ENCODE assay signal across 28 mouse cellular contexts in genomic region chr1:62618109-62618665, GRCm38 (mm10).
DNase-seq lines count a peak whose midpoint lies in the region; ATAC-seq and TF ChIP-seq lines count a peak whose summit lies in the region.
"Had no signal": no experiment of that assay in that cellular context is flagged by ENCODE, and none has a peak within 500 bp of the region (broad histone marks: within the 10 kb centered on the region; RNA-seq: fewer than 3 reads in every experiment).

No protein-coding gene starts in this region.

- TF ChIP-seq POLR2A in kidney, adult 2 months (IDR thresholded peaks at IDR 0.05; ENCODE audit: low read depth, low read length), result no peak

- H3K36me3 ChIP-seq in kidney, embryonic 14.5 days (ENCODE audit: control insufficient read depth, insufficient read depth, low read length), result no peaks in the 10 kb centered on the region
- H3K36me3 ChIP-seq in kidney, adult 2 months (ENCODE audit: control insufficient read depth, insufficient read depth, low read length), result no peaks in the 10 kb centered on the region
- H3K36me3 ChIP-seq in embryonic facial prominence, embryonic 11.5 days (replicated peaks; ENCODE audit: control insufficient read depth, insufficient read depth, low read depth, low read length), result no peaks in the 10 kb centered on the region
- H3K36me3 ChIP-seq: hindbrain, embryonic 13.5 days; neural tube, embryonic 13.5 days; stomach, embryonic 15.5 days had no signal

- no peak overlapping the region for H3K9ac ChIP-seq in kidney, embryonic 14.5 days (ENCODE audit: low read depth, low read length)
- no peak overlapping the region for H3K9ac ChIP-seq in embryonic facial prominence, embryonic 11.5 days (replicated peaks; ENCODE audit: low read length)
- H3K9ac ChIP-seq: hindbrain, embryonic 13.5 days; liver, embryonic 14.5 days; neural tube, embryonic 13.5 days; stomach, embryonic 15.5 days had no signal

- H3K4me1 ChIP-seq in kidney, embryonic 14.5 days (ENCODE audit: control insufficient read depth, insufficient read depth, low read length), result 0 out of 2 replicates have a peak, but pooled peaks cover 3% of the 10 kb centered on the region
- H3K4me1 ChIP-seq in kidney, adult 2 months (ENCODE audit: control insufficient read depth, insufficient read depth, low read length), result no peaks in the 10 kb centered on the region
- no peaks in the 10 kb centered on the region for H3K4me1 ChIP-seq in embryonic facial prominence, embryonic 11.5 days (ENCODE audit: control insufficient read depth, insufficient read depth, low read length)
- H3K4me1 ChIP-seq: hindbrain, embryonic 13.5 days; neural tube, embryonic 13.5 days; stomach, embryonic 15.5 days had no signal

- no peak for DNase-seq in kidney, adult 2 months
- DNase-seq in Patski (ENCODE audit: low read depth, low spot score), result peak; percentile 31
- DNase-seq in embryo, embryonic 10.5 days (ENCODE audit: low spot score), result peak; percentile 55
- peak; percentile 45 for DNase-seq in embryonic facial prominence, embryonic 11.5 days (ENCODE audit: low spot score)
- no peak for DNase-seq in testis, postnatal 14 days (ENCODE audit: low spot score)
- DNase-seq in urinary bladder, adult 2 months (ENCODE audit: low spot score), result no peak
- DNase-seq: adrenal gland, adult 2 months; adrenal gland, postnatal 36 days; cerebellum, adult 2 months; cerebellum, postnatal 14 days; gastrocnemius, postnatal 36 days; heart, postnatal 14 days; kidney, postnatal 14 days; layer of hippocampus, adult 9-11 months; liver; lung, adult 2 months; lung, postnatal 10 days; thymus, postnatal 25 days had no signal

- no peaks in the 10 kb centered on the region for H3K9me3 ChIP-seq in kidney, embryonic 14.5 days (ENCODE audit: control insufficient read depth, low read length)
- H3K9me3 ChIP-seq in embryonic facial prominence, embryonic 11.5 days (replicated peaks; ENCODE audit: control insufficient read depth, low read length), result no peaks in the 10 kb centered on the region
- H3K9me3 ChIP-seq: hindbrain, embryonic 13.5 days; neural tube, embryonic 13.5 days; stomach, embryonic 15.5 days had no signal

- H3K4me2 ChIP-seq in kidney, embryonic 14.5 days (replicated peaks; ENCODE audit: low read depth, low read length), result no peak overlapping the region
- no peak overlapping the region for H3K4me2 ChIP-seq in embryonic facial prominence, embryonic 11.5 days (ENCODE audit: low read depth, low read length)
- H3K4me2 ChIP-seq: hindbrain, embryonic 13.5 days; neural tube, embryonic 13.5 days; stomach, embryonic 15.5 days had no signal

- H3K4me3 ChIP-seq in kidney, embryonic 14.5 days (ENCODE audit: low read length), result no peak overlapping the region
- no peak overlapping the region for H3K4me3 ChIP-seq in kidney, adult 2 months (ENCODE audit: insufficient read depth, low read depth, low read length)
- H3K4me3 ChIP-seq in embryonic facial prominence, embryonic 11.5 days (ENCODE audit: low read depth, low read length), result no peak overlapping the region
- H3K4me3 ChIP-seq: hindbrain, embryonic 13.5 days; neural tube, embryonic 13.5 days; stomach, embryonic 15.5 days had no signal

- peak; percentile 86 for ATAC-seq in kidney, embryonic 14.5 days (ENCODE audit: low FRiP score, low TSS enrichment)
- ATAC-seq in Patski, result no peak
- no peak for ATAC-seq in embryonic facial prominence, embryonic 11.5 days (replicated peaks; ENCODE audit: insufficient number of reproducible peaks, low FRiP score, low TSS enrichment, low read depth)
- ATAC-seq: CD4-positive, CD25-positive, alpha-beta regulatory T cell, adult 4 months; forebrain, embryonic 14.5 days; intestine, postnatal 0 days; midbrain, embryonic 16.5 days had no signal

- WGBS in kidney, embryonic 14.5 days, result 24% methylated on average over 3 of the region's 3 CpGs
- WGBS in kidney, adult 2 months, result 58% methylated on average over 3 of the region's 3 CpGs
- WGBS in embryonic facial prominence, embryonic 11.5 days, result 63% methylated on average over 3 of the region's 3 CpGs

- no peak overlapping the region for H3K27ac ChIP-seq in kidney, embryonic 14.5 days (ENCODE audit: low read depth, low read length)
- no peak overlapping the region for H3K27ac ChIP-seq in kidney, adult 2 months (ENCODE audit: insufficient read depth, low read depth, low read length)
- no peak overlapping the region for H3K27ac ChIP-seq in embryonic facial prominence, embryonic 11.5 days (replicated peaks; ENCODE audit: low read depth, low read length)
- H3K27ac ChIP-seq: hindbrain, embryonic 13.5 days; liver, embryonic 14.5 days; macrophage; neural tube, embryonic 13.5 days; stomach, embryonic 15.5 days had no signal

- POLR2A ChIA-PET in Patski (lab: Charles Lee), result no interaction called here

- no peak for TF ChIP-seq CTCF in kidney, adult 2 months (conservative IDR thresholded peaks at IDR 0.05; ENCODE audit: insufficient read depth, insufficient read length, low read depth, low read length)
- no peak for TF ChIP-seq CTCF in Patski (IDR thresholded peaks at IDR 0.05)

- H3K27me3 ChIP-seq in kidney, embryonic 14.5 days (ENCODE audit: control insufficient read depth, insufficient read depth, low read length), result no peaks in the 10 kb centered on the region
- H3K27me3 ChIP-seq in kidney, adult 2 months (replicated peaks; ENCODE audit: control insufficient read depth, insufficient read depth, low read length), result no peaks in the 10 kb centered on the region
- no peaks in the 10 kb centered on the region for H3K27me3 ChIP-seq in Patski
- no peaks in the 10 kb centered on the region for H3K27me3 ChIP-seq in embryonic facial prominence, embryonic 11.5 days (ENCODE audit: control insufficient read depth, insufficient read depth, low read length)
- H3K27me3 ChIP-seq: hindbrain, embryonic 13.5 days; neural tube, embryonic 13.5 days; stomach, embryonic 15.5 days had no signal

- CTCF ChIA-PET in Patski (lab: Charles Lee), result interaction anchor here (1.1 to 1.3 kb wide), 2 partner anchors 11 to 23 kb away, joined by 3 to 4 read pairs; no protein-coding TSS in a partner anchor

- in situ Hi-C loops in Patski (cut with MboI; ENCODE audit: low pct_unique_long_range_greater_than_20kb), result no loop called here

Comparison
In these comparisons a context has a peak if more than half of its experiments do, and no peak if none do; other contexts are left out.
1. DNase-seq: peak in Patski (single experiment), embryo, embryonic 10.5 days (single experiment) and embryonic facial prominence, embryonic 11.5 days (single experiment); none in kidney, adult 2 months (single experiment), testis, postnatal 14 days (single experiment) and urinary bladder, adult 2 months (single experiment).